Mouse (Mus musculus): ENCODE measurements around the gene Olfr583.

Gene Olfr583

GRCm38 (mm10) chr7:103051000-103051399 is at the start of gene Olfr583:
TSS of gene Olfr583 (plus strand) at chr7:103051300.
- no peak for DNase-seq (ENCODE audit: extremely low spot score, low spot score)

DNA sequence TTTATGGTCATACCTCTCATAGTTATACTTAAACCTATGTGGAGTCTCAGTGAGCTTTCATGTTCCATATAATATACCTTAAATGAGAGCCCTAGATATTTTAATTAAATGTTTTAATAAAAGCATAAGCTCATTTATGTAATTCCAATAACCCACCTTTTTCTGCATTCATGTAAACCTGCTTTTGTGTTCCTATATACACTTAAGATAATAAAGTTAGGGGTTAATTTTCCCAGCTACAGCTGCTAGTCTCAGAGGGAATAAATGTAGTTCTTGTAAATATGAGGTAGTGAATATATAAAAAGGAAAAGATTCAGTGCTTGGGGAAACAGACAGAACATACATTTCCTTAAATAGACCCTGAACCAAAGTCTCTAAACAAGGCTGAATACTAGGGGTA is 13.4 kb upstream of the Olfr583 start, which contains the start of gene Olfr582:
Gene Olfr582 (plus strand): TSS at position 301 of the 400 bp plus-strand sequence.
- no peak for DNase-seq (ENCODE audit: extremely low spot score, low spot score)

DNA sequence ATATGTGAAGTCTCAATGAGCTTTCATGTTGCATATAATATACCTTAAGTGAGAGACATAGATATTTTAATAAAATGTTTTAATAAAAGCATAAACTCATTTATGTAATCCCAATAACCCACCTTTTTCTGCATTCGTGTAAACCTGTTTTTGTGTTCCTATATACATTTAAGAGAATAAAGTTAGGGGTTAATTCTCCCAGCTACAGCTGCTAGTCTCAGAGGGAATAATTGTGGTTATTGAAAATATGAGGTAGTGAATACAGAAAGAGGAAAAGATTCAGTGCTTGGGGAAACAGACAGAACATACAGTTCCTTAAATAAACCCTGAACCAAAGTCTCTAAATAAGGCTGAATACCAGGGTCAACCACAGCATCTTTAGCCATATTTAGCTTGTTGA is 30.5 kb downstream of the Olfr583 start, which contains the start of gene Olfr584:
Gene Olfr584 (plus strand): TSS at position 301 of the 400 bp plus-strand sequence.
- DNase-seq (ENCODE audit: extremely low spot score, low spot score): no peak

GRCm38 (mm10) chr7:103097420-103097819 is 46.3 kb downstream of the Olfr583 start, which contains the start of gene Olfr585:
TSS of gene Olfr585 (plus strand) at chr7:103097720.
- DNase-seq (ENCODE audit: extremely low spot score, low spot score): no peak
